Mouse (Mus musculus) stomach, postnatal 0 days (tissue): ENCODE measurements around the gene Bcam.

Source experiments
- CTCF ChIP-seq: IDR thresholded peaks from 2 replicates; pipeline ENCODE4 v1.5.1; 2016; ENCODE audit warnings: antibody characterized with exemption, low read depth, mild to moderate bottlenecking, moderate library complexity
- EP300 ChIP-seq: optimal IDR thresholded peaks from 2 replicates; pipeline ENCODE3; 2016; ENCODE audit warnings: antibody characterized with exemption

- no peak for TF ChIP-seq EP300
- no peak for TF ChIP-seq CTCF
Observed at GRCm38 (mm10) chr7:19751070-19751383, 19.8 kb downstream of the Bcam start.
